Mouse (Mus musculus): ENCODE measurements at regions not wholly inside any gene's neighbourhood (a gene's known extent, or its start where the extent isn't known, plus 50 kb on each side); places are given as distances from the start of the nearest gene placed in this dataset.

DNA sequence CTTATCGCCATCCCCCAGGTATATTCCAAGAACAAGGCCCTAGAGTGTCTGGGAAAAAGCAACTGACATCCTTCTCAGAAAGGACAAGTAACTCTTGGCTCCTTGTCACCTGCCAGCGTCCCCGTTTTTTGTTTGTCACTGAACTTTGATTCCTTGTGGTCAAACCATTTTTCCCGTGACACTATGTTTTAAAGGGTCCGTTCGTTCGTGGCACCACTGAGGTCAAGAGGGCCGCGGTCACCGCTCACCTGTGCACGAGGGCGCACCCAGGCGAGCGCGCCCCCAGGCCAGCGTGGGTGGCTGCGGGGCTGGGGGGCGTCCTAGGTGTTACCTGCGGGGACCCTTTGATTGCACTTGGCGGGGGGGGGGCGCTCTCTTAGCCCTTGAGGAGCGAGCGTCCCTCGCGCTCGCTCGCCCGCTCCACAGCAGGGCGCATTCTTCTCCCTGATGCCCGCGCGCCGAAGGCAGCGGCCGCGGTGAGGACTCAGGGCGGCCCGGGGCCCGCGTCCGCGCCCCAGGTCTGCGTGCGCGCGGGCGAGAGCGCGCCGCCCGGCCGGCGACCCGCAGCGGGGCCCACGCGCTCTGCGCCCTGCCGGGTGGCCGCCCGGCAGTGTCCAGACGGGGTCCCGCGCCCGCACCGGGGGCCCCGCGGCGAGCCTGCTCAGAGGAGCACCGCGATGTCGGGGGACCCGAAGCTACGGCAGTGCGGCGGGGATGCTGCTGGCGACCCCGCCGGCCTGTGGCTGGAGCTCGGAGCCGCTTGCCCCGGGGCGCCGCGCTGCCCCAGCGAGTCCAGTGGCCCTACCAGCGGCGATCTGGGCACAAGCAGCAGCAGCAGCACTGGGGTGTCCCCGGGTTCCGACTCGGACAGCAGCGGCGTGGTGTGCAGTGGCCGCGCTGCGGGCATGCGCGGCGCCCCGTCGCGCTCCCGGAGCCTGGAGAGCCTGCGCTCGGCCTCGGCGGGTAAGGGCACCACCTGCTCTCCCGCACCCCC is 92.5 kb downstream of the Fam168b start:
- no peak for DNase-seq (ENCODE audit: low spot score in 2 of 2)
- Histone ChIP-seq H3K4me3 (peak overlapping the region; percentile 64), H3K27ac (peak overlapping the region; percentile 93)
- TF ChIP-seq CTCF (conservative IDR thresholded peaks at IDR 0.05) = no peak

DNA sequence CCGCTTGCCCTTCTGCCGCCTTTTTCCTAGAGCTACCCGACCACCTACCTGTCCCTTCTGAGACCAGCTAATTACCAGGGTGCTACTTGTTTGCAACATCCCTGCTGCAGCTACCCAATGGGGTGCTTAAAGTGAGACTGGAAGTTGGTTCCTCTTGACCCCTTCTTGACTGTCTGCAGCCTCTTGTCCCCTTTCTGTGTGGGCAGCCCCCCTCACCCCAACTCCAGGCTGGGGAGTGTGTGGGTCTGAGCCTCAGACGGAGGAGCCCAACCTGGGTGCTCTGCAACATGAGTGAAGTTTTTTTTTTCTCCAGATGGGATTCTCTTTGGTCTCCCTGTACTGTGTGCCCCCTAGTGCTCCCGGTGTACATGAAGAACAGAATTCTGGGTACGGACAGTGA is 91.7 kb downstream of the Fam168b start:
- peak overlapping the region; percentile 93 for H3K27ac ChIP-seq
- H3K4me3 ChIP-seq = peak overlapping the region; percentile 64
- no peak for DNase-seq (ENCODE audit: low spot score in 2 of 2)
- TF ChIP-seq CTCF (conservative IDR thresholded peaks at IDR 0.05) = no peak; the same call in 1 of the 2 replicates

- no peak for DNase-seq (ENCODE audit: low spot score in 2 of 2)
- TF ChIP-seq CTCF (conservative IDR thresholded peaks at IDR 0.05) = no peak
- Histone ChIP-seq H3K4me3 (no peak overlapping the region), H3K27ac (peak overlapping the region; percentile 15; the same call in 1 of the 2 replicates)
Observed at GRCm38 (mm10) chr1:34753581-34753980, 89.3 kb downstream of the Fam168b start.

DNA sequence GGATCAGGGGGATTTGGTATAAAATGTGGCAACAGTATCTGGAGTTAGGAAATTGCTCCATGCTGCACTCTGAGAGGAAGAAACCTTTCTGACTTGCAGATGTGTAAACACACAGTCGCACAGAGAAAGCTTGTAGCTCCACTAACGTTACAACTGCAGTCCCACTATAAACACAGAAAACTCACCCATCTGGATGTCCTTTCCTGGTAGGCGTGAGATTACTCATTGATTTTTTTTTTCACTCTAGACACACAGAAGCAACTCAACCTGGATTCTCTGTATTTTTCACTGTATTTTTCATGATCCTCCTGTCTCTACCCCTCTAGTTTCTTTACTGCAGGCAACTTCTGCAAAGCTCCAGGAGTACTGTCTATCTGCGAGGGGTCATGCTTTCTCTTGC is 82.3 kb downstream of the Fam168b start:
- no peak overlapping the region for H3K27ac ChIP-seq
- no peak overlapping the region for H3K4me3 ChIP-seq
- TF ChIP-seq CTCF (conservative IDR thresholded peaks at IDR 0.05) = no peak
- DNase-seq (ENCODE audit: low spot score in 2 of 2) = no peak

GRCm38 (mm10) chr1:34761436-34761835 is 81.4 kb downstream of the Fam168b start:
- Histone ChIP-seq H3K27ac (no peak overlapping the region), H3K4me3 (no peak overlapping the region)
- no peak for TF ChIP-seq CTCF (conservative IDR thresholded peaks at IDR 0.05)
- DNase-seq (ENCODE audit: low spot score in 2 of 2) = no peak

- DNase-seq (ENCODE audit: low spot score in 2 of 2) = no peak
- no peak for TF ChIP-seq CTCF (conservative IDR thresholded peaks at IDR 0.05)
- Histone ChIP-seq H3K4me3 (no peak overlapping the region), H3K27ac (no peak overlapping the region)
Observed at GRCm38 (mm10) chr1:34761870-34762269, 81.0 kb downstream of the Fam168b start.

Measured in layer of hippocampus, adult 2 months (tissue).